Mouse (Mus musculus) spleen, adult 12 weeks (tissue): ENCODE results near the gene Snd1.

Source experiments
- DNase-seq: peaks from one replicate; pipeline ENCODE4 v3.0.0; 2022; ENCODE audit warnings: low spot score

Gene Snd1

GRCm38 (mm10) chr6:28803678-28804279 lies 328.8 kb downstream of the Snd1 start:
- DNase-seq = no peak

GRCm38 (mm10) chr6:28804751-28805150 lies 329.8 kb downstream of the Snd1 start:
- no peak for DNase-seq

GRCm38 (mm10) chr6:28813057-28813456 lies 338.1 kb downstream of the Snd1 start:
- DNase-seq = no peak

- no peak for DNase-seq
Measured at GRCm38 (mm10) chr6:28814895-28815294, 340.0 kb downstream of the Snd1 start.

- no peak for DNase-seq
Measured at GRCm38 (mm10) chr6:28817039-28817438, 342.1 kb downstream of the Snd1 start.

- no peak for DNase-seq
Measured at GRCm38 (mm10) chr6:28819509-28820358, 344.8 kb downstream of the Snd1 start.

- no peak for DNase-seq
Measured at GRCm38 (mm10) chr6:28822296-28822695, 347.4 kb downstream of the Snd1 start.

- DNase-seq = no peak
Measured at GRCm38 (mm10) chr6:28823375-28823774, 348.4 kb downstream of the Snd1 start.

- DNase-seq = no peak
Measured at GRCm38 (mm10) chr6:28823802-28824201, 348.9 kb downstream of the Snd1 start.

GRCm38 (mm10) chr6:28825894-28826293 lies 351.0 kb downstream of the Snd1 start:
- no peak for DNase-seq

- DNase-seq = no peak
Measured at GRCm38 (mm10) chr6:28826689-28827389, 351.9 kb downstream of the Snd1 start.

- no peak for DNase-seq
Measured at GRCm38 (mm10) chr6:28827565-28827964, 352.6 kb downstream of the Snd1 start.

GRCm38 (mm10) chr6:28828593-28828992 lies 353.7 kb downstream of the Snd1 start:
- no peak for DNase-seq

- DNase-seq = no peak
Measured at GRCm38 (mm10) chr6:28830306-28830705, 355.4 kb downstream of the Snd1 start.

GRCm38 (mm10) chr6:28831011-28831853 lies 356.3 kb downstream of the Snd1 start, which contains the start of gene Lrrc4:
TSS of gene Lrrc4 (minus strand) at chr6:28831747.
- DNase-seq = no peak

GRCm38 (mm10) chr6:28831854-28832750 lies 357.2 kb downstream of the Snd1 start:
- DNase-seq = no peak

- DNase-seq = no peak
Measured at GRCm38 (mm10) chr6:28832751-28833291, 357.9 kb downstream of the Snd1 start.

- no peak for DNase-seq
Measured at GRCm38 (mm10) chr6:28833380-28833822, 358.5 kb downstream of the Snd1 start.

GRCm38 (mm10) chr6:28834046-28834445 lies 359.1 kb downstream of the Snd1 start:
- no peak for DNase-seq

GRCm38 (mm10) chr6:28836600-28836999 lies 361.7 kb downstream of the Snd1 start:
- no peak for DNase-seq
